Mouse (Mus musculus) right cerebral cortex, postnatal 25 days (tissue): Measurements from ENCODE around the gene Sptlc3.

ENCODE experiments used
- DNase-seq: peaks from one replicate; pipeline ENCODE4 v3.0.0; 2022

Sptlc3 gene

DNA sequence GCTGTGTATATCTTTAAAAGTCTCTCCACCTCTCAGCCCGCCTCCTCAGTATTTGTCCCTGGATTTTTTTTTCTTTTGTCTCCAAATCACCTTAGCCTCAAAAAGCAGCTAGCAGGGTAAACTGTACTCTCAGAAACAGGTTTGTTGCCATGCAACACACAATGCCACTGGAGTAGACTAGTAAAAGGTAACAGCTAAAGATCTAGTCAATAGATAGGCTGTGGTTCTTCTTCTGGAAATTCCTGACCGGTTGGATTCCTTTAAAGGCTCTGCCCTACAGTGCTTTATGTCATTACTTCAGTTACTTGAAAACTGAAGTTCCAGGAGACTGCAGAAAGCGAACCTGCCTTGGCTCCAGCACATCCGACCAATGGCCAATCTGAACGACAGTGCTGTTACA lies at the start of gene Sptlc3:
TSS of gene Sptlc3 (plus strand) at position 78 of the 400 bp plus-strand sequence.
- no peak for DNase-seq

DNA sequence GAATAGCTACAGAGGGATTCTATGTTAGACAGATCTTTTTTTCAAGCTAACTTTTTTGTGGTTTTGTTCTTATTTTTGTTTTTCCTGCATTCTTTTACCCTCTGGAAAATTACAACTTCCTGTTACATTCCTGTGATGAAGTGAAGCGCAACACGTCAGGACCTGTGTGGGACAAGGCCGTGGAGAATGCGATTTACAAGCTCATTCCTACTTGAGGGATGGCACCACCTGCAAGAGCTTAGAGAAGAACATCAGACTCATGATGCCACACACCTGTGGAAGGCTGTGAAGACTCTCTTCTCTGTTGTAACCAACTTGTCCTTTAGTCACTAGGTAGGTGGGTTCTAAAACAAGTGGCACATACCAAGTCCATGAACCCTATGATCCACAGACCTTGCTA lies 26.0 kb upstream of the Sptlc3 start:
- DNase-seq: no peak

DNA sequence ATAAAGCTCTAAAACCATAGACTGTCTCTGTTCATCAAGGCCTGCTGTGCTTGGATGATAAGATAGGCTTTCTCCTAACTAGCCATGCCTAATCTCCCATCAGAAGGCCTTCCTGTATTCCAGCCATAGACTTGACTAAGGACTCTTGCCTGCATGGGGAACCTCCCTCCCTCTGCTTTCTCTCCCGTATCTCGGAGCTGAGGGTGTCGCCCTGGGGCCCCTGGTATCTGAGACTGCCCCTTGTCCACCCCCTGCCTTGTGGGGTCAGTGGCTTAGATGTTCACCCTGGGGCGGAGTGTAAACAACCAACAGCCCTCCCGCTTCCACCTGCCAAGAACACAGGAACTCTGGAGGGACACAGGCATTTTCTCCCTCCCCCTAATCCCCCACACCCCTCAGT lies 5.0 kb upstream of the Sptlc3 start:
- no peak for DNase-seq

DNA sequence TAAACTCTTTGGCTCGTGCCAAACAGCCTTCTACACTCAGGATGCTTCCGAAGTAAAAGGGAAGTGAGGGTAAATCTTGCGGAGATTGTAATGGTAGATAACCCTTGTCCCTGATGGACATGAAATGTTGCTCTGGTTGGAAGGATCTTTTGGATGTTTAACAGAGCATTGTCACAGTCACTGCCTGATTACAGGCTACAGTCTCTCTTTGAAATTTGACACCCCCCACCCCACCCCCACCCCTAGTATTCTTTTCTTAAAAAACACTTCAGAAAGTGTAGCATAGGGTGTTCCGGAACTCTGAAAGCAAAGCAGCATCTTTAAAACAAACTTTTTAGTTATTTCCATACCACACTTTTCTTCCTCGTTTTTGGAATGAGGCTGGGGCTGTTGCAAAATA lies 916 bp downstream of the Sptlc3 start:
- DNase-seq: no peak

DNA sequence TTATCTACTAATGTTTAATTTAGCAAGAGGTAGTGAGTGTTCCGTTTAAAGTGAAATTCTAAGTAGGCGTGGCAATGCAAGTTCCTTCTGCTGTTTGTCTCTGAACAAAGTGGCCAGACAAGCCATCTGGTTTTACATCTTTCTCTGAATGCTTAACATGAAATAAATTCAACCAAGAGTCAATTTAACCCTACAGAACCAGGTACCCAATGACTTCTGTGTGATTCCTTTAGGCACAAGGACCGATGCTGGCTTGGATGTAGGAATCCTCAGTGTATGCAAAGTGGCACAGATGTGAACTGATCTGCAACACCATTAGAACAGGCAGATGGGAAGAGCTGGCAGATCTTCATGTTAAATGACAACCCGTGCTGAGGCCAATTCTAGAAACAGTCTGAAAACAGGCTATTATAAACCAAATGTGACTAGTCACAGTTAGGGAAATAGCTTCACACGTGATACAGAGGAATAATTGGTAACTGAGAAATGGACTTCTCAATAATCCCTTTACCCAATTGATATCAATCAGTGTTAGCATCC lies 68.3 kb downstream of the Sptlc3 start:
- DNase-seq: no peak

DNA sequence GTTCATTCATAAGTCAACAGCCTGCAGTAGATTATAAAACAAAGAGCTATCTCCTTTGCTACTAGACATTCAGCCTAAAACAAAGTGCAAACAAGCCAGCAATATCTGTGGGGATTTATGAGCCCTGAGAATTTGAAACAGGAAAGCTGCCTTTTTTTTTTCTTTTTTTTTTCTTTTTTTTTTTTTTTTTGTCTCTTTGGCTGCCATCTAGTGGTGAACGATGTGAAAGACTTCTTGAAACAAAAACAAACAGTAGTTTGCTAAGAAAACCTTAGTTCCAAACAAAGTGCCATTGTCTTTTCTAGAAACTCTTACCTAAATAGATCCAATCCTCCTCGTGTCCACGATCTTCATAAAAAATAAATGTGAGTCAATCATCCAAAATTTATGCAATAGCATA lies 85.6 kb downstream of the Sptlc3 start:
- DNase-seq: no peak

DNA sequence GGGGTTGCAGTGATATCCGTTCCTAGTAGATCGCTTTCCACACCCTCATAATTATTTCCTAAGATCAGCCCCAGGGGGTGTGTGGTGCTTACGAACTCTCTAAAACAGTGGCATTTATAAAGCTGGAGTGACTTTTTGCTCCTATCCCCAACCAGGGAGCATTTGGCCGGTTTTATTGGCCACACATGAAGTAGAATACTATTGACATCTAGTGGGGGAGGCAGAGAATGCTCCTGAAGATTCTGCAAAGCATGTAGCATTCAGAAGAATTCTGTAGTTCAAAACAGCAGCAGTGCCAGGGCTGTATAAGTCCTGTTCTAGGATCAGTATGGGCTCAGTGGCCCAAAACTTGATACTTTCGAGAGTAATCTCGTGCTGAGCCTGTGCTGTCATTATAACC lies 89.1 kb downstream of the Sptlc3 start:
- no peak for DNase-seq

DNA sequence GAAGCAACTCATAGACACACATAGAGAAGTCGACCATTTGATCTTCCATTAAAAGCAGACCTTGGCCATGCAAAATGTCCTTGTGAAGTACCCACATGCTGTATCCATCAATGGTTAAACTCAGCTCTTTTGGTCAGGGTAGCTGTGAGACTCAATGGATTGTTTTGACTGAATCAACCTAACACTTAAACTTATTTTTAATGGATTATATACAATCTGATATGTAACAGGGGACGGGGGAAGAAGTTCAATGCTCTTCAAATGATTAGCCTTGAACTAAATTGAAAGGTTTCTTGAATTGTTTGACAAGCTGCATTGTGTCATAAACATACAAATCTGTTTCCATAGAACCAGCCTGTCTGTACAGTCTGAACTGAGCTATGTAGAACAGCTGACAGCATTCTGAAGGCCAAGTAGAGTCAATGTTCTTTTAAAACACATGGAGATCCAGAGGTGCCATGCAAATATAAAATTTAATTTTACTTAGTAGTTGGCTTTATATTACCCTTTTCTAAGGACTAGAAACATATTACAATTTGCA lies 94.0 kb downstream of the Sptlc3 start:
- DNase-seq: no peak

DNA sequence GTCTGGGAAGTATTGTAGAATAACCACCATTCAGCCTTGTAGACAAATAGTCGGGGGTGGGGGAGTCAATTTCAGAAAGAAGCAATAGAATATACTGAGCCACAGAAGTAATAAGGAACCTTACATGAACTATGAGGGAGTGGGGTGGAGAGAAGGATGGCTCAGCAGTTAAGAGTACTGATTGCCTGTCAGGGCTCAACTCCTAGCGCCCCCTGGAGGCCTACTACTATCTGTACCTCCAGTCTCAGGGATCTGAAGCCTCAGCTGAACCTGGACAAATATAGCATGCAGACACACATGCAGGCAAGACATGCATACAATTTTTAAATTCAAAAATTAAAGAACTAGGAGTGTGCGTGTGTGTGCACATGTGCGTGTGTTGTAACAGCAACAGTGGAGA lies 96.2 kb downstream of the Sptlc3 start:
- no peak for DNase-seq

DNA sequence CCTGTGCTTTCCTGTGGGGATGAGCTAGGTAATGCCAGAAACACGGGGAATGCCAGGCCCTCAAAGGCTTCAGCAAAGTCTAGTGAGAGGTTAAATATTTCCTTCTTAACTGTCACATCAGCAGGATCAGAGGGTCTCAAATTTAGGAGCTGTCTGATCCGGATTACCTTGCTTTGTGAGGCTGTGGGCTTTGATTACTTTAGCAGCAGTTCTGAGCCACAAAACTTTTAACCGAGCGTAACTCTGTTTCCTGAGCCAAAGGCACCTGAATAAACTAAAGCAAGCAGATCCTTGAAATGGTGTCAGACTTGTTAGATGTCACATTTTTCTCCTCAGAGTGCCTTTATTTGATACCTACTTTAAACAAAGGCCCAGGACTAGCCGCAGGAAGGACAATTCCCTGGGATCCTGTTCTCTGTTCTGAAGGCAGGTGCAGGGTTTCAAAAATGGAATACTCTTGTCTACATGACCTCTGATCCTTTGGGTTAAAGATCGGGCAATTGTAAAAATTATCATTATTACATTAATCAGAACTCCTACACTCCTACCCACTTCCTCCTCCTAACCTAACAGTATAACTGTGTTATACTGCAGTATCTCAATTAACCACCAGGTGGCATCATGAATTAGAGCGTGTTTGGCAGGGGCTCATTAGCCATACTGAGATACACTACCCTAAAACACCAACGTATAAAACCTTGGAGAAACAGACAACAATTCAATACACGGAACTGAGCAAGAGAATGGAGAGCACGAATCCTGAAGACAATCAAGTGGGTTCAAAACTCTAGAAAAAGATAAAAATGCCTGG lies 97.4 kb downstream of the Sptlc3 start:
- no peak for DNase-seq

DNA sequence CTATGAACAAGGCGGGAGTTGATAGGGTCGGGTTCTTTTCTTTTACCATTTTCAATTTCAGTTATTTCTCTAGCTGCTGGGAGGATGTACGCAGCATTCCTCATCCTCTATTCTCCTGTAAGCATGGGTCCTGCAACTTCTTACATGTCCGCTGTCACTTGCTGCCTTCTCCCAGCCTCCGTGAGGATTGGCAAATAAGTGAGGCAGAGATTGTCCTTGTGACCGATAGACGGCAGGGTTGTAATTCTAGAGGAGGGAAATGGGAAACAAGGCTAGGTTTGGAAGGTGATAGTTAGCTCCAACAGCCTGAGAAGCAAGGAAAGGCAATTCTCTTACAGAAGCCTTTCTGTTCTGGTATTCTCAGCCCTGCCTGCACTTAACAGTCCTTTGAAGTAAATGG lies 98.4 kb downstream of the Sptlc3 start:
- DNase-seq: no peak

DNA sequence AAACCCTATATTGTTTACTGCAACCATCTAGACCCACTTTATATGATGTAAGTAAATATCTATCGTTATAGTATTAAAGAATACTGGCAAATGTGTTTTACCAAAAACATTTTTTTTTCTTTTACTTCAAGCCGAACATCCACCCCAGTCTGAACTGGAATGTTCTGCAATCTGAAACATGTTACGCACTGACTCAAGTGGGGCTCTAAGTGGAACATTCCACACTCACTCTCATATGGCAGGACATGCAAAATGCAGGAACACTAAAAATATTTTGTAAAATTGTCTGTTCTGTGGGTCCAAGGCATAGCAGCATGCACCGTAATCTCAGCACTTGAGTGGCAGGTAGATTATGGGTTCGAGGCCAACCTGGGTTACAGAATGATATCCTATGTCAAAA lies 103.5 kb downstream of the Sptlc3 start:
- no peak for DNase-seq

DNA sequence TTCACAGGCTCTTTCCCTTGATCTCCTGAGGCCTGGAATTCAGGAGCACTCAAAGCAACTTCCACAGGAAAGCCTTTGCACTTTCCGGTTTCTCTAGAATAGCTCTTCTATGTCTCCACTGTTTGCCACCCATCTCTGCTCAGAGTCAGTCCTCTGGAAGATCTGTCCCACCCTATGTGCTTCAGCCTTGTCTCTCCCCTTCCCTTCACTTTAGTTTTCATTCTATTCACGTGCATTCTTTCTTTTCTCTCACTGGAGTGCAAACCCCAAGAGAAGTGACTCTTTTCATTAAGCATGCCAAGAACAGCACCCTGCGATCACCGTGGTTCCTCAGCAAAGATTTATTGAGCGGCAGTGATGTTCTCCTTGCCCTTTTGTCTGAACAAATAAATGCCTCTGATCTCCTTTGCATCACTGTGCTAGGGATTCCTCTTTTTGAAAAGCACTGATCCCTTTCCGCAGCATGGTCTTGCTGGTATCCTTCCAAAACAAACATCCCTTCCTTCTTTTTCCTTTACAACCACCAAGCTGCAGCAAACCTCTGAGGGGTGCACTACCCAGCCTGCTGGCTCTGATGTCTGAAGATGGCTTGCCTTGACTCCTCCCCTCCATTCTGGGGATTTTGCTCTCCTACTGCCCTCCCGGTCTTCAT lies 108.0 kb downstream of the Sptlc3 start:
- DNase-seq: no peak

DNA sequence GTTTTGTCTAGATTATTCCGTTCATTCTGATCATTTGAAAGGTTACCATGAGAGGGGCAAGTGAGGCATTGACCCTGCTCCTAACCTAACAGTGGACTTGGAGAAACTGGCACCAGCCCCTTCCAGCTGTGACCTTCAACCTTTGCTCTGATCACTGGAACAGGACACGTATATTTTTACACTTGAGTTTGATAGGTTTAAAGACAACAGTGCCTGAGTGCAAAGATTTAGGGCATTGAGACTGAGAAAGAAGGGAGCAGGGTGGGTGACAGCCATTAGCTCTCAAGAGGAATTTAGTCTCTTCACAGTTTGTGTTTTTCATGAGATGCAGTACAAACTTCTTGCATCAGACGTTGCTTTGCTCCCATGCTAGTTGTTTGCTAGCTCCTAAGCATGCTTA lies 114.5 kb downstream of the Sptlc3 start:
- DNase-seq: no peak

DNA sequence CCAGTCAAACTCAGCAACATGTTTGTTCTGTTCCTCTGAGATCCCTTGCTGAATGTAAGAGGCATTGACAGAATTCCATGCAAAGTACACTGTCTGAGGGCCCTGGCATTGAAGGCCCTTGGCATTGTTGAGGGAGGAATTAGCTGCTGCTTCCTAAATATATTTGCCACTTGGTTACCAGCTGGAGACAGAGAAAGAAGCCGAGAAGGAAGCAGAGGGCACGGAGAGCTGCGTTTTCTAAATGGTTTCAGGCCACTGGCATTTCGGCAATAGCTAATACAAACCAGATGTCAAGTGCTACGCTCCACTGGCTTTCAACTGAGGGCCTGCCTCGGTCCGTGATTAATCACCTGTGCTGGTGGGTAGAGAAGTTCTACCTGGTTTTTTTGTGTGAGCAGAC lies 115.1 kb downstream of the Sptlc3 start:
- DNase-seq: no peak

DNA sequence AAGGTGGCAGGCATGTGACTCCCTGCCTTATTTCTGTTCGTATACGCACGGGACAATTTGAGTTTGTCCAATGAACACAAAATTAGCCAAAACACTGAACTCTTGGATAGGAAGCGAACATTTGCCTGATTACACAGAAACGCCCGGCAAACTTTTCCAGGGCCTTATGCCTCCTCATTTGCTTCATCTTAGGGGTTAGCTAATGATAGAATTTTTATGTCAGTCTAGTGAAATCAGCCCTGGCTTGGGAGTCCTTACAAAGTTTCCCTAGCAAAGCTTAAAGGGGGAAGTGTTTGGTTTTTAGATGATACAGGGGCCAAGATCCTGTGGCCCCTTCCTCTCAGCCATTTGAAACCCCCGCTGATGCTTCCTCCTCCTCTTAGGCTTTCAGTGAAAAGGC lies 115.5 kb downstream of the Sptlc3 start:
- DNase-seq: no peak

DNA sequence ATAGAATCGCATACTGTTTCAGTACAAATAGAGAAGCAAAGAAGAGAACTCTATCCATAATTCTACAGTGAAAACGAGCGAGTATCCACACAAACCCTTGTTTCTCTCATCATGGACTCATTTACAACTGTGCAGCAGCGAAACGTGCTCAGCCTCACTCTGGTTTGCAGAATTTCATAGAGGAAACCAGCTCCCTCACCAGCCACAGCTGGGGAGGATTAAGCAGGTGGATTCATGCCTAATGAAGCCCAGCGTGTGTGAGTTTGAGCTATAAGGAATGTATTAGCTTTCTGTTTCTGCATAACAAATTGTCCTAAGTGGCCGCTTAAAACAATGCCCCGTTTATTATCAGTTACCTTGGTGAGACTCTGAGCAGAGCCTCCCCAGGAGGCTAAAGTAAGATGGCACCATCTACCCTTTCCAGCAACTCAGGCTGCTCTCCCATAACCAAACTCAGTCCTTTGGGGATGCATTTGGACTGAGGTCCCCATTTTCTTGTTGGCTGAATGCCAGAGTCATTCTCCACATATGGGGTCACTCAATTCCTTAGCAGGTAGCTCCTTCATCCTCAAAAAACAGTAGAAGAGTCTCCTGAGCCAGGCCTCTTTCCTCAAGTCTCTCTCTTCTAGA lies 116.1 kb downstream of the Sptlc3 start:
- DNase-seq: no peak

DNA sequence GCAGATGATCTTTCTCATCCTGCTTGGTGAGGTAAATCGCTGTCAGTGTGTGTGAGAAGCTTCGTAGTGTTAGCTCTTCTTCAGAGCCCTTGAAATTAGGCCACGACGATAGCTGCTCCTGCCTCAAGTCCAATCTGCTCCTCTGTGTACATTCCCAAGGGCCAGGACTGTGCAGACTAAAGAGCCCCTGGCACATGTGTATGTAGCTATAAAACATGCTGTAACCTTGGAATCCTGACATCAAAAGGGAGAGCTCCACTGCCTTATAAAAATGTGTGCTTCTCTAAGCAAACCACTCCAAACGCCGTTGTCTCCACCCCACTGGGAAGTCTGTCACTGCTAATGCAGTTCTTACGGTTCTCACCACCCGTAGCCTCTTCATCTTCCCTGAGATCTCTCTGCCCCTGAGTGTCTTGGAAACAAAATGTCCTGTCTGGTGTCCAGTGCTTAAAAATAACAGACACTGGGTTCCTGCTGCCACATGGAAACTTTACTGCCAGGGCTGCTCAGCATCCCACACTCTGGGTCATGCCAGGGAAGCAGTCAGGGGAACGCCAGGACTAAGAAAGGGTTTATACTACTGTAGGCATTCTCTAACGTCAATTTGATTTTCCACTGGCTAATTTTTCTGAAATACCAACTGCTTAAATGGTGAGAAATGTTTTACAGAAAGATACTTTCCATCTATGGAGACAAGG lies 118.8 kb downstream of the Sptlc3 start:
- no peak for DNase-seq

DNA sequence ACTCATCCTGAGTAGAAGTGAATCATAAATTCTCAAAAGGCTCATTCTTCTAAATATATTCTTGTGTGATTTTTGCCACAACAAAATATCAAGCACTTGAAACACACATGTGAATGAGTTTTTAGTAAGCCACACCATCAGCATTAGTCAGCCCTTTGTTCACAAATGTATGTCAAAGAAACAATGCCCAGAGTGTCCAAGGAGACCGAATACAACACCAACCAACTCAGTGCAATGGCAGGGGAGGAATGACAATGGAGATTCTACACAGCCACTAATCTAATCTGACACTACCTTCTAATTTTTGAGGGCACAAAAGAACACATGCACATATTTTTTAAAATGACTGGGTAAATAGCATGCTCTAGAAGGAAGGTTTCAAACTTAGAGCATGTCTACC lies 132.8 kb downstream of the Sptlc3 start:
- no peak for DNase-seq

DNA sequence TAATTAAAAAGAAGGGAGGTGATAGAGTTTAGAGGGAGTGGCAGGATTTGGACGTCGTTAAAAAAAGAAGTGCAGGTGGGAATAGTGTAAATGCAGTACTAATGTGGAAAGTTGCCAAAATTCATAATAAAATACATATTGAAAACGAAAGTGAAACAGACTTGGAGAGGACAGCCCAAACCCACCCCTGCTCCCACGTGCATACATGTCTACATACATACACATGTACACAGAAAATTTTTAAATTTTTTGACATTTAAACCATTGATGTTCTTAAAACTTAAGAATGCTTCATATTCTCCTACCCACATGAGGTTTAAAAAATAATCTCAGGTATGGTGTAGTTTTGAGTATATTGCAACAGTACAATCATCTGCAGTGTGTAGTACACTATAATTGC lies 135.0 kb downstream of the Sptlc3 start:
- DNase-seq: no peak

DNA sequence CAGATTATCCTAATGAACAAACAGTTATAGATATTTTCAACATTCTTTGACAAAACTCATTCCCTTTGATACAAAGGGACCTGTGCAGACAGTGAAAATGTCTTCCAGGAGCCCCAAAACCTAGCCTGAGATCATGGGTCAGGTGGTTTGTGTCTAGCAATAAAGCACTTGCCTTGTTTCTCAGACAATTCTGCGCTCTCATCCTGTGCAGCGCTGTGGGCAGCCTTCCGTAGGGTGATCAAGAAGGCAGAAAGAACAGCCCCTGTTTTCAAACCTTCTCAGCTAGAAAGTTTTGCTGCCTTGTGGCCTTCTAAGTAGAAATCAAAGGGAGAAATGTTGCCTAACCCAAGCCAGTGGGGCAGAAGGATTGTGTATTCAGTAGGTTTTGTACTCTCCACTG lies 135.9 kb downstream of the Sptlc3 start:
- no peak for DNase-seq

DNA sequence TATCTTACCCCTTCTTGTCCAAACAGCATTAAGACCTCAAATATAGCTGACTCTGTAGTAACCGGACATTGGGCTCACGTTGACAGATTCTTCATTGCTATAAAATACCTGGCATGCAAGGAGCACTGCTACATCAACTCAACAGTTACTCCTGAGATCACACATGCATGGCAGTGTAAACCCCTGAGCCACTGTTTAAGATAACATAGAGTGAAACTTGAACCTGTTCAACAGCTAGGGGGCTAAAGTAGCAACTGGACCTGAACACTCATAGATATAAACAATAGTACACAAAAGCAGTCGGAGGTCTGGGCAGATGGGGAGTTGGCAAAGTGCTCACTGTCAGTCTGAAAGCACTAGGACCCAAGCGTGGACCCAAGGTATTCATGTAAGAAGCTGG lies 140.8 kb downstream of the Sptlc3 start:
- no peak for DNase-seq

DNA sequence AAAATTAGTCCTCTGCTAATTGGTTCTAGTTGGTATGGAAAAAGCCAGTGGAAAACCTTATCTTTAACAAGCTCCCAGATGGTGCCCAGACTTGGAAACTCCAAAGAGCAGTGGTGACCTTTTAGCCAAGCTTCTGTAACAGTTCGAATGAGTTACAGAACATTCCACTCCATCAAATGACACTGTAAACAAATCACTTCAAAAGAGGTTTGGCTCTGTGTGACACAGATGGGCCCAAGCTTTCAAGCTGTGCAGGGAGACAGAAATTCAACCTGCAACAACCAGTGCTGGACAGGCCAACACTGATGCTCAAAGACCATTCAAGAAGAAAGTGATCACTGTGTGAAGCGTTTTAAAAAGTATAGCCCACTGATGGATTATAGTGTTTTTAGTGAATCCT lies 144.1 kb downstream of the Sptlc3 start:
- no peak for DNase-seq
